Mouse (Mus musculus) ES-E14 (cell line): ENCODE measurements around the gene Gm21887.
"Not testable (repeated sequence)": the region's sequence is repeated elsewhere in the genome, so short reads cannot be mapped to it uniquely, and the experiment has no call there.

ENCODE experiments used
- CHD2 ChIP-seq: IDR thresholded peaks from 2 replicates; pipeline ENCODE4 v1.6.1; 2014; ENCODE audit warnings: mild to moderate bottlenecking, low read depth, low read length, inconsistent platforms
- HCFC1 ChIP-seq: IDR thresholded peaks from 2 replicates; pipeline ENCODE4 v1.6.1; 2012; ENCODE audit warnings: low read length, inconsistent platforms, borderline replicate concordance; ENCODE audit not compliant: insufficient read depth
- MAFK ChIP-seq: IDR thresholded peaks from 2 replicates; pipeline ENCODE4 v1.6.1; 2014; ENCODE audit warnings: mild to moderate bottlenecking, low read depth, low read length, inconsistent platforms; ENCODE audit not compliant: insufficient read depth
- ZC3H11A ChIP-seq: IDR thresholded peaks from 2 replicates; pipeline ENCODE4 v1.6.1; 2012; ENCODE audit warnings: low read depth, mild to moderate bottlenecking, inconsistent platforms, low read length, borderline replicate concordance

- TF ChIP-seq MAFK, HCFC1, ZC3H11A, CHD2: not testable (repeated sequence)
Measured at GRCm38 (mm10) chrX:169991128-169991873, 18.2 kb upstream of the Gm21887 start.
